Mouse (Mus musculus) neural tube, embryonic 12.5 days (tissue): ENCODE measurements around the gene Vegfa. TPM values are rescaled to one million over a fixed set of nuclear protein-coding genes. Genes with fewer than 3 reads are reported as not detected.

Source experiments
- ATAC-seq: fragments of 200-750 bp; cut with Nextera tagmentation; 2 replicates; pipeline ENCODE4 v1.8.0; 2017; ENCODE audit warnings: low read depth, mild to moderate bottlenecking, moderate TSS enrichment, moderate library complexity; ENCODE audit not compliant: low FRiP score
- H3K27ac ChIP-seq: fragments of 300-500 bp; sonication (generic); 2 replicates; pipeline ENCODE4 v1.5.1; 2016
- H3K27me3 ChIP-seq: fragments of 300-500 bp; sonication (generic); replicated peaks from 2 replicates; pipeline ENCODE4 v1.6.1; 2016; ENCODE audit warnings: mild to moderate bottlenecking
- H3K36me3 ChIP-seq: fragments of 300-500 bp; sonication (generic); 2 replicates; pipeline ENCODE4 v1.6.1; 2016; ENCODE audit warnings: mild to moderate bottlenecking
- H3K4me1 ChIP-seq: fragments of 300-500 bp; sonication (generic); 2 replicates; pipeline ENCODE4 v1.6.1; 2016
- H3K4me2 ChIP-seq: fragments of 300-500 bp; sonication (generic); replicated peaks from 2 replicates; pipeline ENCODE4 v1.6.1; 2016; ENCODE audit warnings: mild to moderate bottlenecking
- H3K4me3 ChIP-seq: fragments of 300-500 bp; sonication (generic); 2 replicates; pipeline ENCODE4 v1.5.1; 2016
- H3K9ac ChIP-seq: fragments of 300-500 bp; sonication (generic); 2 replicates; pipeline ENCODE4 v1.6.1; 2016; ENCODE audit warnings: mild to moderate bottlenecking
- H3K9me3 ChIP-seq: fragments of 300-500 bp; sonication (generic); 2 replicates; pipeline ENCODE4 v1.6.1; 2016; ENCODE audit warnings: mild to moderate bottlenecking
- WGBS: fragments of 180-500 bp; shearing (Covaris S2); methylation state at CpG from one replicate; pipeline ENCODE4 v1.1.7; 2016; 5-methylcytosine and 5-hydroxymethylcytosine counted together
- polyA plus RNA-seq: library from polyadenylated mRNA; unstranded; fragments of >200 nt; fragmentation: Nextera tagmentation; extraction: Ambion mirVana; gene quantifications from 2 replicates; pipeline ENCODE4 v1.2.1, GENCODE M21; 2016

Vegfa gene
- polyA plus RNA-seq, 1 experiment from 2014 or later, result 3.4 TPM

DNA sequence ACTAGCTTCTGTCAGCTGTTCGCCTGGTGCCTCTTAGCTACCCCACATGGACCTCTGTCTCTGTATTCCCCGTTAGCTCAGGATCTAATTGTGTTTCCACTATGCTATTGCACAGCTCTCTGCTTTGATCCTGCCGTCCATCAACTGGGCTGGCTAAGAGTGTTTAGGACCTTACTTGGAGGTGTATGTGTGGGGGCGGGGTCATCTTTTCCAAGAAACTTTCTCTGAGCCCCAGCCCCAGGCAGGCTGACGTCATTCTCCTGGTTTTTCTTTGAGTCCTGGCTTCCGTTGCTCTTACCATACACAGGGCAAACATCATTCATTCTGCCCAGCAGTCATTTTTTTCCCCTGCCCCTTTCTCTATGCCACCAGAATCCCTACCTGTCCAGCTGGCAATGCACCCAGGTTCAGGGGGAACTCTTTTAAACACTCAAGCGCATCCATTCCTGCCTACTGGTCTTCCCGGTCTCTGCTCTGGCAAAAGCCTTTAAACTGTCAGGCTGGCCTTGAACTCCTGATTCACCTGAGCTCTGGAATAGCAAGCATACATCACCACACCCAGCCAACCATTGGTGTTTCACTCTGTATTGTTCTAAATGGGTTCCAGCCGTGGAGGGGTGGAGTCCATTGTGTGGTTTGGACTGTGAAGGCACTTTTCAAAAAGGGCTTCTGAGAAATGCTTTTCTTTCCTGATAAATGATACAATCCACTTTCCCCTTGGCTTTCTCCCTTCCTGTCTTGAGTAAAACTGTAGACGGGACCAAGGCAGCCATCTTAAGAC lies 53.0 kb downstream of the Vegfa start:
- Histone ChIP-seq H3K4me1 (no peaks in the 10 kb centered on the region), H3K27me3 (no peaks in the 10 kb centered on the region), H3K4me3 (no peak overlapping the region), H3K4me2 (no peak overlapping the region), H3K9me3 (no peaks in the 10 kb centered on the region), H3K27ac (no peak overlapping the region), H3K36me3 (no peaks in the 10 kb centered on the region), H3K9ac (no peak overlapping the region)
- WGBS, result 76% methylated on average over 10 of the region's 10 CpGs
- ATAC-seq, result no peak

DNA sequence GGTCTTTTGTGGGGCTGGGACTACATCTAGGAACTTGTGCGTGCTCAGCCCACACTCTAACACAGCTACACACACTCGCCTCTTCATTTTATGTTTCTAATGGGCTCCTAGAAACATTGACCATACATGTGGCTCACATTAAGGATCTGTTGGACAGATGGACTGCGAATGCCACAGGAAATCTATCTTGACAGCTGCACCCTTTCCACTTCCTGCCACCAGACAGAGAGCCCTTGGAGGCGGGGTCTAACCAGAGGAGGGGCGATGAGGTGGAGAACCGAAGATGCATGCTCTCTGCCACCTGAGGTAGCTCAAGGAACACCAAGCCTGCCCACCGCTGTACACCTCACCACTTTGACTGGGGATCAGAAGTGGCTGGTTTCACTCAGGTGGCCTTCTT lies 57.7 kb downstream of the Vegfa start:
- Histone ChIP-seq H3K27me3 (no peaks in the 10 kb centered on the region), H3K27ac (no peak overlapping the region), H3K4me1 (no peaks in the 10 kb centered on the region), H3K4me2 (no peak overlapping the region), H3K9ac (no peak overlapping the region), H3K36me3 (no peaks in the 10 kb centered on the region), H3K9me3 (no peaks in the 10 kb centered on the region), H3K4me3 (no peak overlapping the region)
- 68% methylated on average over 7 of the region's 7 CpGs for WGBS
- ATAC-seq, result no peak

DNA sequence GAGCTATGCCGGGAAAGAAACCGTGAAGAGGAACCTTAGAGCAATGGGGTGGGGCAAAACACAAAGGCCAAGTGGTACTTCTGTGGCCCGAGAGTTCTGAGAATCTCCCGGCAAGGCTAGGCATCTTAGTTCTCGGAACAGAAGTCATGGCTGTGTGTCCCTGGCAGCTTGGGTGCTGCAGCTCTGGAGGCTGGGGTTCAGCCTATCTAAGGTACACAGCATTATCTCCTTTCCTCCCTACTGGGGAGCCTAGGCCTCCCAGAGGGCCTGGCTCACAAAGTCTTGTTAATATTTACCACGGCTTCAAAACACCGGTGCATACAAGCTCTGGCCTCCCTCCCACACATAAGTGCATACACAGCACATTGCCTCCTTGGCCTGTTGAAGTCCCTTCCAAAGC lies 59.0 kb downstream of the Vegfa start:
- no peak overlapping the region for H3K4me3 ChIP-seq
- H3K9ac ChIP-seq, result no peak overlapping the region
- no peaks in the 10 kb centered on the region for H3K36me3 ChIP-seq
- no peak for ATAC-seq
- H3K9me3 ChIP-seq, result no peaks in the 10 kb centered on the region
- H3K4me2 ChIP-seq, result no peak overlapping the region
- no peaks in the 10 kb centered on the region for H3K27me3 ChIP-seq
- 84% methylated on average over 7 of the region's 7 CpGs for WGBS
- no peaks in the 10 kb centered on the region for H3K4me1 ChIP-seq
- H3K27ac ChIP-seq, result no peak overlapping the region

DNA sequence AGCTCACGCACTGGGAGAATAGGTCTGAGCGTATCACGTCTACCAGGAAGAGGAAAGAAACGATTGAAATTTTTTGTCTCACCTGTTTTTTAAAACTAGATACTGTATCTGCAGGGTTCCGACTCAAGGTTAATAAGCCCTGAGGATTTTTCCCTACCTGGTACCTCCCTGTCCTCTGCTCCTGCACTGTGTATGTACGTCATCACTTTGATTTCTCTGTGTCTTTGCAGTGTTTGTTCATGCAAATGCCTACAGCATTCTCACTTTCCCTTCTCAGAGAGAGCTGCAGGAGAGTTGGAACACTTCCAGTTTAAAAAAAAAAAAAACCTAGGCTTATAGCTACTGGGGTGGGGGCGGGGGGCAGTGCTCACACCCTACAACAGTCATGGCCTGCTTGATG lies 59.8 kb downstream of the Vegfa start:
- no peaks in the 10 kb centered on the region for H3K9me3 ChIP-seq
- WGBS, result 90% methylated on average over 7 of the region's 7 CpGs
- no peak overlapping the region for H3K27ac ChIP-seq
- H3K4me1 ChIP-seq, result no peaks in the 10 kb centered on the region
- H3K4me2 ChIP-seq, result no peak overlapping the region
- H3K27me3 ChIP-seq, result no peaks in the 10 kb centered on the region
- no peak overlapping the region for H3K4me3 ChIP-seq
- no peak overlapping the region for H3K9ac ChIP-seq
- H3K36me3 ChIP-seq, result no peaks in the 10 kb centered on the region
- no peak for ATAC-seq

DNA sequence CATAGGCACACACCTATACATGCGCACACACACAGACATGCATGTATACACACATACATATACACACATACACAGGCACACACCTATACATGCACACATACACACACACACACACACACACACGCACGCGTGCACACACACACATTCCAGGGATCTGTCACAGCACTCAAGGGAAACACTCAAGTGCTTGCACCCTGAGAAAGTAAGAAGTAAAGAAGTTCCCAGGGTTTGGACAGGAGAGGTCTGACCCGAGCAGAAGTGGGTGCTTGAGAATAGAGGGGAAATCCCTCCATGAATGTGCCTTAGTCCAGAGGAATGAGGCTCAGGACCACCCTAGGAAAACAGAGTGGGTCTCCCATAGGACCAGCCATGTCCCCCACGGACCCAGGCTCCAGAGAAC lies 60.4 kb downstream of the Vegfa start:
- WGBS, result 89% methylated on average over 6 of the region's 6 CpGs

DNA sequence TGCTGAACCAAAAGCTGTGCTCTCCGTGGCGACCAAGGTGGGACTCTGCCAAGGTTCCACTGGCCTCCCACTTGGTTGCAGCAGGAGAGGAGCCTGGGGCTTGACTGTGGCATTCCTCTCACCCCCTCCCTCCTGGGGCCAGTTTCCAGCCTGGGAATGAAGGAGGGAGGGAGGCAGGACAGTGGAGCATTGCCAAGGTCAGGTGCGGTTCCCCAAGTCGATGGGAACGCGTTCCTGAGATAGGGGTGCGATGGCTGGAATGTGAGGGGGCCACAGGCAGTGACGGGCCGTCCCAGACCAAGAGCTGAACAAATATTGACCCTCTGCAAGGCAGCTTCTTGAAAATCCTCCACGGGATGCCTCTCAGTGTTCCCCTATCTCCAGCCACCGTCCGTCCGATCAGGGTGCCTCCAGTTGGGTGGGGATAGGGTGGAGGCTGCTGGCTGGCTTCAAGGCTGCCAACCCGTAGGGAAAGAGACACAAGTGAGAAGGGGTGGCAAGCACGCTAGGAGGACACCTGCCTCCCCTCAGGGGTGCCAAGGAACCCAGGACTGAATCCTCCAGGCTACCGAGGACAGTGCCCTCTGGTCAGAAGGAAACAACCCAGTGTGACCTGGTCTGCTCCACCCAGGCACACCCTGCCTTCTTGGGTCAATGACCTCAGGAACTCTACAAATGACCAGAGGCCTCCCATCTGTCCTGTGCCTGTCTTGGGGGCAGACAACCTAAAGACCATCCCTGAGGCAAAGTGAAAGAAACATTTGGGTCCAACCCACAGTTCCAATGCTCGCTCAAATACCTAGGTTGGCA lies 61.2 kb downstream of the Vegfa start:
- Histone ChIP-seq H3K9ac (no peak overlapping the region), H3K27ac (no peak overlapping the region), H3K36me3 (no peaks in the 10 kb centered on the region), H3K27me3 (no peaks in the 10 kb centered on the region), H3K4me3 (no peak overlapping the region), H3K4me1 (peaks cover 3% of the 10 kb centered on the region; the same call in 1 of the 2 replicates), H3K9me3 (no peaks in the 10 kb centered on the region), H3K4me2 (no peak overlapping the region)
- 85% methylated on average over 17 of the region's 17 CpGs for WGBS
- no peak for ATAC-seq

More for the DNA sequence above, 60.4 kb downstream of the Vegfa start:
- Histone ChIP-seq H3K27me3 (no peaks in the 10 kb centered on the region), H3K9me3 (no peaks in the 10 kb centered on the region), H3K4me3 (no peak overlapping the region), H3K4me2 (no peak overlapping the region), H3K27ac (no peak overlapping the region), H3K4me1 (peaks cover 2% of the 10 kb centered on the region; the same call in 1 of the 2 replicates), H3K36me3 (no peaks in the 10 kb centered on the region), H3K9ac (no peak overlapping the region)
- ATAC-seq, result no peak

DNA sequence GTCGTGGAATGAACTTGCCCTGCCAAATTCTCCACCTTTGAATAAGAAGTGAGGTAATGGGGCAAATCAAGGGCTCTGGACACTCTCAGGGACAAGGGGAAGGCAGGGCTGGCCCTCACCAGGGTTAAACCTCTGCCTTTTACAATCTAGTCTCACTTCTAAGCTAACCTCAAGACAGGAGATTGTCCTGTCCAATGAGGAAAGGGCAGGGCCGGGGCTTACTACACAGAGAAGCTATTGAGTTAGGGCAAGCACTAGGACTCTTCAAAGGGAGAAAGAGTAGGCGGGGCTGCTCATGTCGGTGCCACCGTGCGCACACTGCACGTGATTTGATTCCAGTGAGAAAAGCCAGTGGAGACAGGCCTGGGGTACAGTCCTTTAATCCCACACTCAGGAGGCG lies 62.6 kb downstream of the Vegfa start:
- no peak for ATAC-seq
- Histone ChIP-seq H3K27ac (no peak overlapping the region), H3K4me1 (peaks cover 3% of the 10 kb centered on the region; the same call in 1 of the 2 replicates), H3K9me3 (no peaks in the 10 kb centered on the region), H3K27me3 (no peaks in the 10 kb centered on the region), H3K36me3 (no peaks in the 10 kb centered on the region), H3K4me3 (no peak overlapping the region), H3K4me2 (no peak overlapping the region), H3K9ac (no peak overlapping the region)
- 59% methylated on average over 8 of the region's 8 CpGs for WGBS

DNA sequence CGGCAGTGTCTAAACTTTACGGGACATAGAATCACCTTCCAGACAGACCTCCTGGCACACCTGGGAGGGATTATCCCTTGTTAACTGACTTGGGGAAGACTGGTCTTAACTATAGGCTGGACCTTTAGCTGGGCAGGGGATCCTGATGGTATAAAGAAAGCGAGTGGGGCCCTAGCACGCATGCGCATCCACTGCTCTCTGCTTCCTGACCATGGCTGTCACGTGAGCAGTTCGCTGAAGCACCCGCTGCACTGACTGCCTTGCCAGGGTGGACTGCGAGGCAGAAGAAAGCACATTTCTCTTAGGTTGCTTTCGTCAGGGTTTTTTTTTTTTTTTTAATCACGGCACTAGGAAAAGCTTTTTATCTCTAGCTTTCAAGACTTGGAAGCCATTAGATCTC lies 63.8 kb downstream of the Vegfa start:
- 86% methylated on average over 11 of the region's 11 CpGs for WGBS
- Histone ChIP-seq H3K27me3 (no peaks in the 10 kb centered on the region), H3K36me3 (no peaks in the 10 kb centered on the region), H3K4me1 (peaks cover 3% of the 10 kb centered on the region; the same call in 1 of the 2 replicates), H3K9ac (no peak overlapping the region), H3K9me3 (no peaks in the 10 kb centered on the region), H3K4me3 (no peak overlapping the region), H3K27ac (no peak overlapping the region), H3K4me2 (no peak overlapping the region)
- no peak for ATAC-seq

Other genes with a start within 250 kb of the Vegfa start
- 125 and 132 TPM in 2 replicates for gene Mrps18a, start 78.6 kb upstream of the Vegfa start, polyA plus RNA-seq
- 12.4 and 12.6 TPM in 2 replicates for gene Rsph9, start 111.8 kb upstream of the Vegfa start, polyA plus RNA-seq
- gene Mad2l1bp, start 121.2 kb upstream of the Vegfa start, polyA plus RNA-seq, result 31.5 and 33.6 TPM in 2 replicates
- gene Gtpbp2, start 128.7 kb upstream of the Vegfa start, polyA plus RNA-seq, result 46.9 and 47.6 TPM in 2 replicates
- gene Polh, start 170.3 kb upstream of the Vegfa start, polyA plus RNA-seq, result 8.7 and 9.7 TPM in 2 replicates
- gene Xpo5, start 170.4 kb upstream of the Vegfa start, polyA plus RNA-seq, result 51.6 and 52.8 TPM in 2 replicates
- gene Polr1c, start 215.7 kb upstream of the Vegfa start, polyA plus RNA-seq, result 85.3 and 87.0 TPM in 2 replicates
- 73.9 and 76.7 TPM in 2 replicates for gene Yipf3, start 215.7 kb upstream of the Vegfa start, polyA plus RNA-seq
- gene Lrrc73, start 221.2 kb upstream of the Vegfa start, polyA plus RNA-seq, result 3.4 and 3.6 TPM in 2 replicates